Mouse (Mus musculus) liver, embryonic 11.5 days (tissue): ENCODE measurements around the gene Ppid. TPM values are rescaled to one million over a fixed set of nuclear protein-coding genes. Genes with fewer than 3 reads are reported as not detected.
"Not testable (repeated sequence)": the region's sequence is repeated elsewhere in the genome, so short reads cannot be mapped to it uniquely, and the experiment has no call there.

ENCODE experiments used
- ATAC-seq: fragments of 200-750 bp; cut with Nextera tagmentation; replicated peaks from 2 replicates; pipeline ENCODE4 v1.8.0; 2017; ENCODE audit warnings: moderate number of reproducible peaks, mild to moderate bottlenecking, moderate TSS enrichment, moderate library complexity; ENCODE audit not compliant: low FRiP score
- DNase-seq: peaks from one replicate; pipeline ENCODE4 v3.0.0-alpha.2; 2017; ENCODE audit warnings: low spot score
- H3K27ac ChIP-seq: fragments of 300-500 bp; sonication (generic); 2 replicates; pipeline ENCODE4 v1.5.1; 2014; ENCODE audit warnings: mild to moderate bottlenecking, low read depth, low read length, control low read depth
- H3K27me3 ChIP-seq: fragments of 300-500 bp; sonication (generic); replicated peaks from 2 replicates; pipeline ENCODE4 v1.6.1; 2014; ENCODE audit warnings: low read length, mixed read lengths; ENCODE audit not compliant: control insufficient read depth, insufficient read depth
- H3K36me3 ChIP-seq: fragments of 300-500 bp; sonication (generic); 2 replicates; pipeline ENCODE4 v1.6.1; 2014; ENCODE audit warnings: mild to moderate bottlenecking, low read length, moderate library complexity, mixed read lengths; ENCODE audit not compliant: control insufficient read depth, insufficient read depth
- H3K4me1 ChIP-seq: fragments of 300-500 bp; sonication (generic); replicated peaks from 2 replicates; pipeline ENCODE4 v1.6.1; 2014; ENCODE audit warnings: low read length, mixed read lengths; ENCODE audit not compliant: control insufficient read depth, insufficient read depth
- H3K4me2 ChIP-seq: fragments of 300-500 bp; sonication (generic); 2 replicates; pipeline ENCODE4 v1.6.1; 2014; ENCODE audit warnings: mild to moderate bottlenecking, control low read depth, moderate library complexity
- H3K4me3 ChIP-seq: fragments of 300-500 bp; sonication (generic); 2 replicates; pipeline ENCODE4 v1.5.1; 2014; ENCODE audit warnings: low read depth, low read length, control low read depth
- H3K9ac ChIP-seq: fragments of 300-500 bp; sonication (generic); 2 replicates; pipeline ENCODE4 v1.6.1; 2014; ENCODE audit warnings: low read depth, low read length, control low read depth
- H3K9me3 ChIP-seq: fragments of 300-500 bp; sonication (generic); 2 replicates; pipeline ENCODE4 v1.6.1; 2016; ENCODE audit warnings: low read length, inconsistent platforms, mixed read lengths; ENCODE audit not compliant: control insufficient read depth
- WGBS: fragments of 180-500 bp; shearing (Covaris S2); extraction: QIAGEN DNeasy Blood & Tissue Kit; methylation state at CpG from one replicate; pipeline ENCODE4 v1.1.7; 2014; 5-methylcytosine and 5-hydroxymethylcytosine counted together
- polyA plus RNA-seq: library from polyadenylated mRNA; unstranded; fragments of >200 nt; fragmentation: Nextera tagmentation; extraction: Ambion mirVana; gene quantifications from 2 replicates; pipeline ENCODE4 v1.2.1, GENCODE M21; 2014

The Ppid gene
- polyA plus RNA-seq, 1 experiment from 2014 or later = 325 TPM

- Histone ChIP-seq H3K27ac (peak within 1 kb of the TSS; percentile 73), H3K36me3 (no peaks in the 10 kb centered on the region), H3K9ac (peak within 1 kb of the TSS; percentile 95), H3K4me2 (peak within 1 kb of the TSS; percentile 87), H3K27me3 (no peaks in the 10 kb centered on the region), H3K4me3 (peak within 1 kb of the TSS; percentile 79), H3K9me3 (no peaks in the 10 kb centered on the region), H3K4me1 (peaks cover 24% of the 10 kb centered on the region)
- peak; percentile 95 for ATAC-seq
- WGBS = under 1% methylated on average over 54 of the region's 55 CpGs
- peak; percentile 94 for DNase-seq
Observed at GRCm38 (mm10) chr3:79567703-79568362, 23.3 kb upstream of the Ppid start, which contains the start of gene Fnip2. Fnip2 (minus strand) TSS chr3:79567796.

- ATAC-seq (no peak), DNase-seq (no peak)
- Histone ChIP-seq H3K4me2 (peak overlapping the region; percentile 87), H3K9me3 (no peaks in the 10 kb centered on the region), H3K4me3 (no peak overlapping the region), H3K27ac (peak overlapping the region; percentile 73; the same call in 1 of the 2 replicates), H3K9ac (peak overlapping the region; percentile 57; the same call in 1 of the 2 replicates), H3K27me3 (no peaks in the 10 kb centered on the region), H3K4me1 (peaks cover 24% of the 10 kb centered on the region), H3K36me3 (no peaks in the 10 kb centered on the region)
- 87% methylated on average over 16 of the region's 16 CpGs for WGBS
Observed at GRCm38 (mm10) chr3:79568629-79569350, 22.4 kb upstream of the Ppid start.

GRCm38 (mm10) chr3:79569351-79569681, 21.8 kb upstream of the Ppid start:
- Histone ChIP-seq H3K9ac (no peak overlapping the region), H3K36me3 (no peaks in the 10 kb centered on the region), H3K4me2 (no peak overlapping the region), H3K4me1 (peaks cover 23% of the 10 kb centered on the region), H3K9me3 (no peaks in the 10 kb centered on the region), H3K4me3 (no peak overlapping the region), H3K27ac (no peak overlapping the region), H3K27me3 (no peaks in the 10 kb centered on the region)
- WGBS = 79% methylated on average over 3 of the region's 3 CpGs
- no peak for DNase-seq
- ATAC-seq = no peak

GRCm38 (mm10) chr3:79572399-79572798, 18.7 kb upstream of the Ppid start:
- no peaks in the 10 kb centered on the region for H3K36me3 ChIP-seq
- DNase-seq (no peak), ATAC-seq (no peak)
- H3K4me2 ChIP-seq = no peak overlapping the region
- peaks cover 16% of the 10 kb centered on the region for H3K4me1 ChIP-seq
- H3K27me3 ChIP-seq = no peaks in the 10 kb centered on the region
- WGBS = 58% methylated on average over 3 of the region's 3 CpGs
- H3K4me3 ChIP-seq = no peak overlapping the region
- H3K9me3 ChIP-seq = no peaks in the 10 kb centered on the region
- H3K9ac ChIP-seq = no peak overlapping the region
- H3K27ac ChIP-seq = no peak overlapping the region

GRCm38 (mm10) chr3:79573376-79573775, 17.8 kb upstream of the Ppid start:
- H3K4me3 ChIP-seq, H3K27me3 ChIP-seq, DNase-seq, H3K9me3 ChIP-seq, H3K27ac ChIP-seq, H3K36me3 ChIP-seq, H3K4me2 ChIP-seq, ATAC-seq, H3K9ac ChIP-seq: not testable (repeated sequence)
- 93% methylated on average over 5 of the region's 5 CpGs for WGBS
- peaks cover 13% of the 10 kb centered on the region for H3K4me1 ChIP-seq

- Histone ChIP-seq H3K4me3 (no peak overlapping the region), H3K9me3 (no peaks in the 10 kb centered on the region), H3K27me3 (no peaks in the 10 kb centered on the region), H3K27ac (peak overlapping the region; percentile 76), H3K36me3 (no peaks in the 10 kb centered on the region), H3K4me2 (peak overlapping the region; percentile 45), H3K9ac (no peak overlapping the region; the same call in 1 of the 2 replicates), H3K4me1 (peaks cover 8% of the 10 kb centered on the region; the same call in 1 of the 2 replicates)
- 43% methylated on average over 3 of the region's 3 CpGs for WGBS
- DNase-seq (no peak), ATAC-seq (peak; percentile 97)
Observed at GRCm38 (mm10) chr3:79574336-79574735, 16.8 kb upstream of the Ppid start.

GRCm38 (mm10) chr3:79575576-79576467, 15.3 kb upstream of the Ppid start:
- Histone ChIP-seq H3K9me3 (no peaks in the 10 kb centered on the region), H3K27me3 (no peaks in the 10 kb centered on the region), H3K4me3 (no peak overlapping the region), H3K9ac (no peak overlapping the region), H3K4me2 (no peak overlapping the region), H3K36me3 (no peaks in the 10 kb centered on the region), H3K27ac (no peak overlapping the region), H3K4me1 (peaks cover 14% of the 10 kb centered on the region; the same call in 1 of the 2 replicates)
- ATAC-seq (no peak), DNase-seq (no peak)
- WGBS = 44% methylated on average over 10 of the region's 10 CpGs

GRCm38 (mm10) chr3:79576468-79576816, 14.7 kb upstream of the Ppid start:
- no peaks in the 10 kb centered on the region for H3K9me3 ChIP-seq
- 12% methylated on average over 3 of the region's 3 CpGs for WGBS
- DNase-seq (no peak), ATAC-seq (no peak)
- H3K27me3 ChIP-seq = no peaks in the 10 kb centered on the region
- H3K4me2 ChIP-seq = no peak overlapping the region
- H3K9ac ChIP-seq = no peak overlapping the region
- H3K27ac ChIP-seq = no peak overlapping the region
- no peak overlapping the region for H3K4me3 ChIP-seq
- H3K4me1 ChIP-seq = peaks cover 14% of the 10 kb centered on the region; the same call in 1 of the 2 replicates
- H3K36me3 ChIP-seq = no peaks in the 10 kb centered on the region
